Mouse (Mus musculus): ENCODE measurements around the gene Cd7.
"Not testable (repeated sequence)": the region's sequence is repeated elsewhere in the genome, so short reads cannot be mapped to it uniquely, and the experiment has no call there.

Cd7 gene

GRCm38 (mm10) chr11:121045286-121045685 lies 6.1 kb upstream of the Cd7 start:
- DNase-seq, result no peak

- not testable (repeated sequence) for DNase-seq
These were observed 3.8 kb upstream of the Cd7 start for GRCm38 (mm10) chr11:121043025-121043424.

- DNase-seq, result no peak
These were observed 3.3 kb upstream of the Cd7 start for GRCm38 (mm10) chr11:121042480-121042879.

GRCm38 (mm10) chr11:121041636-121042035 lies 2.4 kb upstream of the Cd7 start:
- no peak for DNase-seq

- peak; percentile 84 for DNase-seq
These were observed 2.0 kb upstream of the Cd7 start for GRCm38 (mm10) chr11:121041212-121041611.

GRCm38 (mm10) chr11:121038366-121039240 lies 615 bp downstream of the Cd7 start:
- no peak for DNase-seq

GRCm38 (mm10) chr11:121033118-121033517 lies 6.1 kb downstream of the Cd7 start:
- no peak for DNase-seq

GRCm38 (mm10) chr11:121027259-121027658 lies 12.0 kb downstream of the Cd7 start:
- no peak for DNase-seq

GRCm38 (mm10) chr11:121024163-121024562 lies 15.1 kb downstream of the Cd7 start:
- DNase-seq, result no peak

GRCm38 (mm10) chr11:121019501-121019900 lies 19.7 kb downstream of the Cd7 start:
- DNase-seq, result no peak

- DNase-seq, result peak; percentile 76
These were observed 21.5 kb downstream of the Cd7 start for GRCm38 (mm10) chr11:121017703-121018102.

GRCm38 (mm10) chr11:121015472-121015871 lies 23.7 kb downstream of the Cd7 start:
- DNase-seq, result no peak

GRCm38 (mm10) chr11:121014896-121015300 lies 24.3 kb downstream of the Cd7 start:
- DNase-seq, result peak; percentile 31

- no peak for DNase-seq
These were observed 25.6 kb downstream of the Cd7 start for GRCm38 (mm10) chr11:121013656-121014055.

GRCm38 (mm10) chr11:121010044-121010755 lies 29.0 kb downstream of the Cd7 start:
- no peak for DNase-seq

GRCm38 (mm10) chr11:121006184-121006583 lies 33.0 kb downstream of the Cd7 start:
- DNase-seq, result no peak

GRCm38 (mm10) chr11:121004281-121004680 lies 34.9 kb downstream of the Cd7 start:
- DNase-seq, result no peak

- no peak for DNase-seq
These were observed 37.3 kb downstream of the Cd7 start for GRCm38 (mm10) chr11:121001966-121002365.

GRCm38 (mm10) chr11:120994741-120995140 lies 44.5 kb downstream of the Cd7 start:
- no peak for DNase-seq

- no peak for DNase-seq
These were observed 45.6 kb downstream of the Cd7 start for GRCm38 (mm10) chr11:120993586-120993985.

GRCm38 (mm10) chr11:120993080-120993479 lies 46.1 kb downstream of the Cd7 start:
- no peak for DNase-seq

- no peak for DNase-seq
These were observed 47.4 kb downstream of the Cd7 start for GRCm38 (mm10) chr11:120991791-120992190.

GRCm38 (mm10) chr11:120990951-120991526 lies 48.2 kb downstream of the Cd7 start, which contains the start of gene Csnk1d:
Gene Csnk1d (minus strand): TSS chr11:120991330.
- peak; percentile 97 for DNase-seq

Measured in retina, postnatal 1 day (tissue).